Mouse (Mus musculus): Measurements from ENCODE around the gene Krtap28-10. TPM values are rescaled to one million over a fixed set of nuclear protein-coding genes. Genes with fewer than 3 reads are reported as not detected.

The Krtap28-10 gene
- polyA plus RNA-seq, 1 experiment from 2014 or later = not detected

- WGBS = 88% methylated on average over 5 of the region's 5 CpGs
- no peak for ATAC-seq (ENCODE audit: low FRiP score, low read depth)
These were observed 2.7 kb upstream of the Krtap28-10 start, which contains the start of gene Gm47969 for GRCm38 (mm10) chr1:83044882-83045427. Gene Gm47969 (plus strand): TSS chr1:83044932.

GRCm38 (mm10) chr1:83039080-83039479 lies 3.2 kb downstream of the Krtap28-10 start:
- no peak overlapping the region for H3K27ac ChIP-seq
- peaks cover 2% of the 10 kb centered on the region; the same call in 1 of the 2 replicates for H3K4me1 ChIP-seq
- ATAC-seq (ENCODE audit: low FRiP score, low read depth) = no peak
- no peaks in the 10 kb centered on the region for H3K36me3 ChIP-seq
- H3K9me3 ChIP-seq = no peaks in the 10 kb centered on the region
- no peak overlapping the region for H3K9ac ChIP-seq
- no peak overlapping the region for H3K4me3 ChIP-seq
- no peaks in the 10 kb centered on the region for H3K27me3 ChIP-seq (replicated peaks)
- H3K4me2 ChIP-seq (replicated peaks) = no peak overlapping the region
- 82% methylated on average over 4 of the region's 4 CpGs for WGBS

More at GRCm38 (mm10) chr1:83044882-83045427, 2.7 kb upstream of the Krtap28-10 start, which contains the start of gene Gm47969:
- H3K27ac ChIP-seq = no peak within 1 kb of the TSS
- H3K9ac ChIP-seq = no peak within 1 kb of the TSS
- no peak within 1 kb of the TSS for H3K4me2 ChIP-seq (replicated peaks)
- H3K36me3 ChIP-seq = no peaks in the 10 kb centered on the region
- H3K27me3 ChIP-seq (replicated peaks) = no peaks in the 10 kb centered on the region
- no peak within 1 kb of the TSS for H3K4me3 ChIP-seq
- H3K4me1 ChIP-seq = no peaks in the 10 kb centered on the region
- no peaks in the 10 kb centered on the region for H3K9me3 ChIP-seq

GRCm38 (mm10) chr1:83038109-83038672 lies 4.1 kb downstream of the Krtap28-10 start, which contains the start of gene Slc19a3:
Gene Slc19a3 (minus strand): TSS chr1:83038448.
- Histone ChIP-seq H3K4me3 (peak within 1 kb of the TSS; percentile 44), H3K27me3 (replicated peaks) (no peaks in the 10 kb centered on the region), H3K4me2 (replicated peaks) (peak within 1 kb of the TSS; percentile 67), H3K9me3 (no peaks in the 10 kb centered on the region), H3K27ac (no peak within 1 kb of the TSS), H3K9ac (peak within 1 kb of the TSS; percentile 33; the same call in 1 of the 2 replicates), H3K36me3 (no peaks in the 10 kb centered on the region), H3K4me1 (peaks cover 2% of the 10 kb centered on the region; the same call in 1 of the 2 replicates)
- ATAC-seq (ENCODE audit: low FRiP score, low read depth) = peak; percentile 88
- under 1% methylated on average over 25 of the region's 25 CpGs for WGBS

- H3K4me2 ChIP-seq (replicated peaks) = no peak overlapping the region
- WGBS = 73% methylated on average over 11 of the region's 11 CpGs
These were observed 5.2 kb downstream of the Krtap28-10 start for GRCm38 (mm10) chr1:83036892-83037667.

GRCm38 (mm10) chr1:83034509-83034908 lies 7.8 kb downstream of the Krtap28-10 start:
- Histone ChIP-seq H3K4me2 (replicated peaks) (no peak overlapping the region), H3K27ac (no peak overlapping the region), H3K9ac (no peak overlapping the region), H3K4me1 (peaks cover 2% of the 10 kb centered on the region; the same call in 1 of the 2 replicates), H3K27me3 (replicated peaks) (no peaks in the 10 kb centered on the region), H3K4me3 (no peak overlapping the region), H3K9me3 (no peaks in the 10 kb centered on the region), H3K36me3 (no peaks in the 10 kb centered on the region)
- 63% methylated on average over 5 of the region's 5 CpGs for WGBS
- ATAC-seq (ENCODE audit: low FRiP score, low read depth) = no peak

More at GRCm38 (mm10) chr1:83036892-83037667, 5.2 kb downstream of the Krtap28-10 start:
- no peaks in the 10 kb centered on the region for H3K27me3 ChIP-seq (replicated peaks)
- ATAC-seq (ENCODE audit: low FRiP score, low read depth) = no peak
- H3K4me3 ChIP-seq = no peak overlapping the region
- H3K9ac ChIP-seq = no peak overlapping the region
- H3K27ac ChIP-seq = no peak overlapping the region
- no peaks in the 10 kb centered on the region for H3K9me3 ChIP-seq
- peaks cover 2% of the 10 kb centered on the region; the same call in 1 of the 2 replicates for H3K4me1 ChIP-seq
- H3K36me3 ChIP-seq = no peaks in the 10 kb centered on the region

GRCm38 (mm10) chr1:83032508-83032907 lies 9.8 kb downstream of the Krtap28-10 start:
- Histone ChIP-seq H3K36me3 (no peaks in the 10 kb centered on the region), H3K27me3 (replicated peaks) (no peaks in the 10 kb centered on the region), H3K4me2 (replicated peaks) (no peak overlapping the region), H3K9me3 (no peaks in the 10 kb centered on the region), H3K9ac (no peak overlapping the region), H3K27ac (no peak overlapping the region), H3K4me3 (no peak overlapping the region), H3K4me1 (peaks cover 2% of the 10 kb centered on the region; the same call in 1 of the 2 replicates)
- ATAC-seq (ENCODE audit: low FRiP score, low read depth) = no peak
- WGBS = 95% methylated on average over 6 of the region's 6 CpGs

- H3K4me2 ChIP-seq (replicated peaks) = no peak overlapping the region
- H3K36me3 ChIP-seq = no peaks in the 10 kb centered on the region
- 70% methylated on average over 1 of the region's 1 CpGs for WGBS
- H3K9me3 ChIP-seq = no peaks in the 10 kb centered on the region
- no peak overlapping the region for H3K4me3 ChIP-seq
- peaks cover 2% of the 10 kb centered on the region; the same call in 1 of the 2 replicates for H3K4me1 ChIP-seq
- ATAC-seq (ENCODE audit: low FRiP score, low read depth) = no peak
- no peak overlapping the region for H3K27ac ChIP-seq
- no peaks in the 10 kb centered on the region for H3K27me3 ChIP-seq (replicated peaks)
- H3K9ac ChIP-seq = no peak overlapping the region
These were observed 10.3 kb downstream of the Krtap28-10 start for GRCm38 (mm10) chr1:83031950-83032349.

GRCm38 (mm10) chr1:83016556-83016955 lies 25.7 kb downstream of the Krtap28-10 start:
- Histone ChIP-seq H3K27ac (no peak overlapping the region), H3K4me2 (replicated peaks) (no peak overlapping the region), H3K9me3 (no peaks in the 10 kb centered on the region), H3K9ac (no peak overlapping the region), H3K27me3 (replicated peaks) (no peaks in the 10 kb centered on the region), H3K36me3 (no peaks in the 10 kb centered on the region), H3K4me3 (no peak overlapping the region), H3K4me1 (no peaks in the 10 kb centered on the region)
- no peak for ATAC-seq (ENCODE audit: low FRiP score, low read depth)
- 61% methylated on average over 1 of the region's 1 CpGs for WGBS

- Histone ChIP-seq H3K9me3 (no peaks in the 10 kb centered on the region), H3K36me3 (no peaks in the 10 kb centered on the region), H3K27me3 (replicated peaks) (no peaks in the 10 kb centered on the region), H3K9ac (no peak overlapping the region), H3K4me1 (no peaks in the 10 kb centered on the region), H3K4me2 (replicated peaks) (no peak overlapping the region), H3K27ac (no peak overlapping the region), H3K4me3 (no peak overlapping the region)
- 79% methylated on average over 10 of the region's 10 CpGs for WGBS
- no peak for ATAC-seq (ENCODE audit: low FRiP score, low read depth)
These were observed 26.9 kb downstream of the Krtap28-10 start for GRCm38 (mm10) chr1:83015329-83015879.

GRCm38 (mm10) chr1:83014477-83014876 lies 27.8 kb downstream of the Krtap28-10 start:
- Histone ChIP-seq H3K27ac (no peak overlapping the region), H3K9me3 (no peaks in the 10 kb centered on the region), H3K9ac (no peak overlapping the region), H3K36me3 (no peaks in the 10 kb centered on the region), H3K27me3 (replicated peaks) (no peaks in the 10 kb centered on the region), H3K4me2 (replicated peaks) (no peak overlapping the region), H3K4me3 (no peak overlapping the region), H3K4me1 (no peaks in the 10 kb centered on the region)
- no peak for ATAC-seq (ENCODE audit: low FRiP score, low read depth)
- 91% methylated on average over 3 of the region's 3 CpGs for WGBS

- no peak for ATAC-seq (ENCODE audit: low FRiP score, low read depth)
- no peaks in the 10 kb centered on the region for H3K27me3 ChIP-seq (replicated peaks)
- H3K4me3 ChIP-seq = no peak overlapping the region
- WGBS = 62% methylated on average over 6 of the region's 6 CpGs
- no peaks in the 10 kb centered on the region for H3K4me1 ChIP-seq
- no peak overlapping the region for H3K4me2 ChIP-seq (replicated peaks)
- H3K9ac ChIP-seq = no peak overlapping the region
- H3K36me3 ChIP-seq = no peaks in the 10 kb centered on the region
- no peaks in the 10 kb centered on the region for H3K9me3 ChIP-seq
- no peak overlapping the region for H3K27ac ChIP-seq
These were observed 34.8 kb downstream of the Krtap28-10 start for GRCm38 (mm10) chr1:83007471-83007870.
